Mouse (Mus musculus) CD8-positive naive resting alpha-beta T cell, adult 57 days (primary cell): ENCODE measurements around the gene Pparg. TPM values are rescaled to one million over a fixed set of nuclear protein-coding genes. Genes with fewer than 3 reads are reported as not detected.

Experiments
- total RNA-seq: library from RNA; stranded (reverse); gene quantifications from one replicate; pipeline ENCODE4 v1.2.4, GENCODE M21; 2023

Gene Pparg
- 1.0 TPM for total RNA-seq

DNA sequence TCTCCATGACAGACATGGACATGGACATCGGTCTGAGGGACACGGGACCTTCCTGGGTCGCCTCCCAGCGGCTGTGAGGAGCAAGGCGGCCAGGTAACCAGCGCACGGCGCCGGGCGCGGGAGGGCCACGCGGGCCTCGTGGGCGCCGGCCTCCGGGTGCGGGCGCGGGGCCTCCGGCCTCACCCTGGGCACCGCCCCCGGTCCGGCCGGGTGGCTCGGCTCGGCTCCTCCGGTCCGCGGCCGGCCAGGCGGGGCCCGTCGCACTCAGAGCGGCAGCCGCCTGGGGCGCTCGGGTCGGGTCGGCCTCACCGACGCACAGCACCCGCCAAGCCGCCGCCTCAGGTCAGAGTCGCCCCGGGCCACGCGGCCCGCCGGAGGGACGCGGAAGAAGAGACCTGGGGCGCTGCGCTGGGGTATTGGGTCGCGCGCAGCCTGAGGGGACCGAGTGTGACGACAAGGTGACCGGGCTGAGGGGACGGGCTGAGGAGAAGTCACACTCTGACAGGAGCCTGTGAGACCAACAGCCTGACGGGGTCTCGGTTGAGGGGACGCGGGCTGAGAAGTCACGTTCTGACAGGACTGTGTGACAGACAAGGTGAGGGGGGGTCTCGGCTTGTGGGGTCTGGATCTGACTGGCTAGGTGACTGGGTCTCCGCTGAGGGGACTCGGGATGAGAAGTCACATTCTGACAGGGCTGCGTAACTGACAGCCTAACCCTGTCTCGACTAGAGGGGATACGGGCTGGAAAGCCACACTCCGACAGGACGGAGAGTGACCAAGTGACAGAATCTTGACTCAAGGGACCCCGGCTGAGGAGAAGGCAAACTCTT, at the start of gene Pparg:
TSS of gene Pparg (plus strand) at position 176 of the 830 bp plus-strand sequence.

Other genes with a start within 250 kb of the Pparg start
- gene Syn2, start 226.0 kb upstream of the Pparg start, total RNA-seq: not detected
- gene Gm17482, start 133.6 kb upstream of the Pparg start, total RNA-seq: not detected
- not detected for gene Timp4, start 108.7 kb upstream of the Pparg start, total RNA-seq
- gene Tsen2, start 183.7 kb downstream of the Pparg start, total RNA-seq: 10.0 TPM
- not detected for gene Mkrn2os, start 231.6 kb downstream of the Pparg start, total RNA-seq
- gene Mkrn2, start 241.0 kb downstream of the Pparg start, total RNA-seq: 37.3 TPM